Mouse (Mus musculus) heart, embryonic 14.5 days (tissue): ENCODE data around the gene Enox1. TPM values are rescaled to one million over a fixed set of nuclear protein-coding genes. Genes with fewer than 3 reads are reported as not detected.

Source experiments
- ATAC-seq: fragments of 200-750 bp; cut with Nextera tagmentation; 2 replicates; pipeline ENCODE4 v1.8.0; 2017; ENCODE audit warnings: low read depth, moderate TSS enrichment; ENCODE audit not compliant: insufficient number of reproducible peaks, insufficient read depth, low FRiP score
- H3K27ac ChIP-seq, 2 experiments: fragments of 200-500 bp in 1 of 2; fragments of 300-500 bp in 1 of 2; sonication (generic) in 1 of 2; replicated peaks in 1 of 2; 2 replicates each; pipeline ENCODE4 v1.5.1; 2012 to 2014; ENCODE audit warnings: low read depth in 2 of 2, low read length in 2 of 2, control low read depth in 1 of 2, mild to moderate bottlenecking in 1 of 2, mixed read lengths in 1 of 2; ENCODE audit not compliant: control insufficient read depth in 1 of 2, insufficient read depth in 1 of 2
- H3K27me3 ChIP-seq: fragments of 300-500 bp; sonication (generic); 2 replicates; pipeline ENCODE4 v1.6.1; 2014; ENCODE audit warnings: mild to moderate bottlenecking, low read length, control low read depth; ENCODE audit not compliant: control insufficient read depth, insufficient read depth
- H3K36me3 ChIP-seq: fragments of 300-500 bp; sonication (generic); 2 replicates; pipeline ENCODE4 v1.6.1; 2014; ENCODE audit warnings: mild to moderate bottlenecking, control low read depth, low read length, mixed read lengths; ENCODE audit not compliant: control insufficient read depth, insufficient read depth
- H3K4me1 ChIP-seq, 2 experiments: fragments of 200-500 bp in 1 of 2; fragments of 300-500 bp in 1 of 2; sonication (generic) in 1 of 2; 2 replicates each; pipeline ENCODE4 v1.6.1; 2012 to 2014; ENCODE audit warnings: low read length in 2 of 2, control low read depth in 1 of 2, mixed read lengths in 1 of 2; ENCODE audit not compliant: control insufficient read depth in 2 of 2, insufficient read depth in 2 of 2
- H3K4me2 ChIP-seq: fragments of 300-500 bp; sonication (generic); 2 replicates; pipeline ENCODE4 v1.6.1; 2014; ENCODE audit warnings: mild to moderate bottlenecking, low read length
- H3K4me3 ChIP-seq, 2 experiments: fragments of 200-500 bp in 1 of 2; fragments of 300-500 bp in 1 of 2; sonication (generic) in 1 of 2; 2 replicates each; pipeline ENCODE4 v1.5.1; 2012 to 2014; ENCODE audit warnings: low read length in 2 of 2, mild to moderate bottlenecking in 2 of 2, control low read depth in 1 of 2, low read depth in 1 of 2, moderate library complexity in 1 of 2; ENCODE audit not compliant: control insufficient read depth in 1 of 2, insufficient read depth in 1 of 2
- H3K9ac ChIP-seq: fragments of 300-500 bp; sonication (generic); 2 replicates; pipeline ENCODE4 v1.6.1; 2014; ENCODE audit warnings: mild to moderate bottlenecking, low read length
- H3K9me3 ChIP-seq: fragments of 300-500 bp; sonication (generic); 2 replicates; pipeline ENCODE4 v1.6.1; 2016; ENCODE audit warnings: low read length, control low read depth; ENCODE audit not compliant: control insufficient read depth
- WGBS: fragments of 180-500 bp; shearing (Covaris S2); extraction: QIAGEN DNeasy Blood & Tissue Kit; methylation state at CpG from one replicate; pipeline ENCODE4 v1.1.7; 2014; 5-methylcytosine and 5-hydroxymethylcytosine counted together
- polyA plus RNA-seq: library from polyadenylated mRNA; unstranded; fragments of >200 nt; fragmentation: Nextera tagmentation; extraction: Ambion mirVana; gene quantifications from 2 replicates; pipeline ENCODE4 v1.2.1, GENCODE M21; 2014

Enox1 gene
- polyA plus RNA-seq, 1 experiment from 2014 or later, result 2.2 TPM

GRCm38 (mm10) chr14:77375054-77375453 lies 218.5 kb downstream of the Enox1 start:
- 23% methylated on average over 2 of the region's 2 CpGs for WGBS
- no peak for ATAC-seq
- H3K9ac ChIP-seq, result no peak overlapping the region

GRCm38 (mm10) chr14:77375618-77376017 lies 219.1 kb downstream of the Enox1 start:
- no peak overlapping the region for H3K9ac ChIP-seq

More at GRCm38 (mm10) chr14:77375054-77375453, 218.5 kb downstream of the Enox1 start:
- no peaks in the 10 kb centered on the region for H3K9me3 ChIP-seq
- H3K27ac ChIP-seq, result no peak overlapping the region
- H3K27me3 ChIP-seq, result no peaks in the 10 kb centered on the region
- no peak overlapping the region for H3K4me2 ChIP-seq
- H3K4me1 ChIP-seq, result peaks cover 2 to 3% of the 10 kb centered on the region in 2 experiments; a peak in 1 of 4 replicates
- no peaks in the 10 kb centered on the region for H3K36me3 ChIP-seq
- no peak overlapping the region for H3K4me3 ChIP-seq

GRCm38 (mm10) chr14:77376731-77377130 lies 220.2 kb downstream of the Enox1 start:
- 68% methylated on average over 7 of the region's 7 CpGs for WGBS
- Histone ChIP-seq H3K4me2 (no peak overlapping the region), H3K9me3 (no peaks in the 10 kb centered on the region), H3K27ac (no peak overlapping the region), H3K36me3 (no peaks in the 10 kb centered on the region), H3K4me1 (peaks cover 2 to 3% of the 10 kb centered on the region in 2 experiments; a peak in 1 of 4 replicates), H3K4me3 (no peak overlapping the region), H3K9ac (no peak overlapping the region), H3K27me3 (no peaks in the 10 kb centered on the region)
- no peak for ATAC-seq

More at GRCm38 (mm10) chr14:77375618-77376017, 219.1 kb downstream of the Enox1 start:
- Histone ChIP-seq H3K27me3 (no peaks in the 10 kb centered on the region), H3K4me2 (no peak overlapping the region), H3K4me1 (peaks cover 2 to 3% of the 10 kb centered on the region in 2 experiments; a peak in 1 of 4 replicates), H3K27ac (no peak overlapping the region), H3K4me3 (no peak overlapping the region), H3K36me3 (no peaks in the 10 kb centered on the region), H3K9me3 (no peaks in the 10 kb centered on the region)
- WGBS, result 26% methylated on average over 9 of the region's 9 CpGs
- ATAC-seq, result no peak

- no peaks in the 10 kb centered on the region for H3K9me3 ChIP-seq
- H3K4me3 ChIP-seq, result no peak overlapping the region
- no peaks in the 10 kb centered on the region for H3K27me3 ChIP-seq
- H3K9ac ChIP-seq, result no peak overlapping the region
- no peak overlapping the region for H3K4me2 ChIP-seq
- no peaks in the 10 kb centered on the region for H3K36me3 ChIP-seq
- ATAC-seq, result no peak
- 89% methylated on average over 3 of the region's 3 CpGs for WGBS
- no peak overlapping the region for H3K27ac ChIP-seq
- peaks cover 2 to 3% of the 10 kb centered on the region in 2 experiments; a peak in 1 of 4 replicates for H3K4me1 ChIP-seq
Measured at GRCm38 (mm10) chr14:77377439-77377838, 220.9 kb downstream of the Enox1 start.

- no peak overlapping the region for H3K27ac ChIP-seq
- no peak overlapping the region for H3K4me3 ChIP-seq
- H3K27me3 ChIP-seq, result no peaks in the 10 kb centered on the region
- no peak overlapping the region for H3K4me2 ChIP-seq
- no peak overlapping the region for H3K9ac ChIP-seq
- no peaks in the 10 kb centered on the region for H3K36me3 ChIP-seq
- no peaks in the 10 kb centered on the region for H3K9me3 ChIP-seq
- WGBS, result 72% methylated on average over 5 of the region's 5 CpGs
- no peak for ATAC-seq
- peaks cover 2 to 3% of the 10 kb centered on the region in 2 experiments; a peak in 1 of 4 replicates for H3K4me1 ChIP-seq
Measured at GRCm38 (mm10) chr14:77377873-77378272, 221.3 kb downstream of the Enox1 start.

- ATAC-seq, result no peak
- no peaks in the 10 kb centered on the region for H3K27me3 ChIP-seq
- H3K4me2 ChIP-seq, result no peak overlapping the region
- H3K4me3 ChIP-seq, result no peak overlapping the region
- H3K9ac ChIP-seq, result no peak overlapping the region
- no peaks in the 10 kb centered on the region for H3K36me3 ChIP-seq
- peaks cover 0 to 3% of the 10 kb centered on the region in 2 experiments; a peak in 1 of 4 replicates for H3K4me1 ChIP-seq
- WGBS, result 32% methylated on average over 2 of the region's 2 CpGs
- H3K27ac ChIP-seq, result no peak overlapping the region
- H3K9me3 ChIP-seq, result no peaks in the 10 kb centered on the region
Measured at GRCm38 (mm10) chr14:77381532-77381931, 225.0 kb downstream of the Enox1 start.

- Histone ChIP-seq H3K9me3 (no peaks in the 10 kb centered on the region), H3K36me3 (no peaks in the 10 kb centered on the region), H3K4me1 (peaks cover 0 to 3% of the 10 kb centered on the region in 2 experiments; a peak in 1 of 4 replicates), H3K4me3 (no peak overlapping the region), H3K27ac (no peak overlapping the region), H3K9ac (no peak overlapping the region), H3K4me2 (no peak overlapping the region), H3K27me3 (no peaks in the 10 kb centered on the region)
- 50% methylated on average over 9 of the region's 9 CpGs for WGBS
- ATAC-seq, result no peak
Measured at GRCm38 (mm10) chr14:77385621-77386020, 229.1 kb downstream of the Enox1 start.

- Histone ChIP-seq H3K4me1 (peaks cover 0 to 3% of the 10 kb centered on the region in 2 experiments; a peak in 1 of 4 replicates), H3K9me3 (no peaks in the 10 kb centered on the region), H3K4me3 (no peak overlapping the region), H3K9ac (no peak overlapping the region), H3K27ac (no peak overlapping the region), H3K4me2 (no peak overlapping the region), H3K36me3 (no peaks in the 10 kb centered on the region), H3K27me3 (no peaks in the 10 kb centered on the region)
- WGBS, result 93% methylated on average over 2 of the region's 2 CpGs
- no peak for ATAC-seq
Measured at GRCm38 (mm10) chr14:77387877-77388276, 231.3 kb downstream of the Enox1 start.
